Mouse (Mus musculus) right cerebral cortex, adult 2 months (tissue): ENCODE measurements around the gene Tshz3.

Experiments used
- DNase-seq, 2 experiments: peaks; one replicate each; pipeline ENCODE4 v3.0.0; 2021 to 2022; ENCODE audit warnings: low spot score in 2 of 2

Gene Tshz3

GRCm38 (mm10) chr7:36778456-36778855, 80.5 kb downstream of the Tshz3 start:
- DNase-seq, result no peak

- no peak for DNase-seq
Observed at GRCm38 (mm10) chr7:36784243-36784773, 86.4 kb downstream of the Tshz3 start.

GRCm38 (mm10) chr7:36786713-36787421, 88.9 kb downstream of the Tshz3 start:
- DNase-seq, result no peak

GRCm38 (mm10) chr7:36796392-36797187, 98.7 kb downstream of the Tshz3 start:
- no peak for DNase-seq
